Comparison of ENCODE assay signal across 8 mouse cellular contexts in the genomic region with DNA sequence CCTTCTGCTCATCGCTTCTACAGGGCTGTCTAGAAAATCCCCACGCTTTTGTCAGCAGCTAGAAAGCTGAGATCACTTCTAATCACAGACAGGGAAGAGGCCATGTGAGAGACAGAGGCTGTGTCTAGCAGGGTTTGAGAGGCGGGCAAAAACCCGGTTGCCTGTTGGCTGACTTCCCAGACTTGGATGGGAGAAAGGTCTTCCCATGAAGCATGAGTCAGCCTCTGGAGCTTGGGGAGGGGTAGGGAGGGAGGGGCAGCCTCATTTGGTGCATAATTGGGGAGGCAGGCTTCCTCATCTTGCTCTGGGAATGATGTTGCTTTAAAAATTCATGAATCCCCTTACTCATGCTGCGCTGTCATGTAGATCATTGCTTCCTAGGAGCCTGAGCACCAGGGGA. TPM values are rescaled to one million over a fixed set of nuclear protein-coding genes. Genes with fewer than 3 reads are reported as not detected.
DNase-seq lines count a peak whose midpoint lies in the region; ATAC-seq lines count a peak whose summit lies in the region.

No protein-coding gene starts in this region.

- no peak overlapping the region for H3K4me3 ChIP-seq in midbrain, embryonic 14.5 days (replicated peaks; ENCODE audit: low read depth, low read length)
- H3K4me3 ChIP-seq in midbrain, embryonic 11.5 days (ENCODE audit: low read depth, low read length), result no peak overlapping the region
- no peak overlapping the region for H3K4me3 ChIP-seq in heart, embryonic 16.5 days (ENCODE audit: low read length)
- H3K4me3 ChIP-seq in midbrain, embryonic 16.5 days (ENCODE audit: low read depth, low read length), result no peak overlapping the region

- 0 out of 2 replicates have a peak, but pooled peaks cover 14% of the 10 kb centered on the region for H3K4me1 ChIP-seq in midbrain, embryonic 14.5 days (ENCODE audit: control insufficient read depth, insufficient read depth, low read length)
- H3K4me1 ChIP-seq in midbrain, embryonic 11.5 days (ENCODE audit: control insufficient read depth, insufficient read depth, low read length), result no peaks in the 10 kb centered on the region
- H3K4me1 ChIP-seq in heart, embryonic 16.5 days (ENCODE audit: control insufficient read depth, insufficient read depth, low read length), result peaks cover 5% of the 10 kb centered on the region
- H3K4me1 ChIP-seq in midbrain, embryonic 16.5 days (ENCODE audit: control insufficient read depth, insufficient read depth, low read length), result peaks cover 9% of the 10 kb centered on the region

- peak overlapping the region; percentile 60 for H3K27ac ChIP-seq in midbrain, embryonic 14.5 days (replicated peaks; ENCODE audit: low read depth, low read length)
- H3K27ac ChIP-seq in midbrain, embryonic 11.5 days (ENCODE audit: low read depth, low read length), result no peak overlapping the region
- H3K27ac ChIP-seq in heart, embryonic 16.5 days (ENCODE audit: low read length), result no peak overlapping the region
- H3K27ac ChIP-seq in midbrain, embryonic 16.5 days (ENCODE audit: low read length), result peak overlapping the region; percentile 53; the same call in 1 of the 2 replicates

- H3K36me3 ChIP-seq in midbrain, embryonic 14.5 days (ENCODE audit: control insufficient read depth, insufficient read depth, low read length), result no peaks in the 10 kb centered on the region
- no peaks in the 10 kb centered on the region for H3K36me3 ChIP-seq in midbrain, embryonic 11.5 days (ENCODE audit: control insufficient read depth, insufficient read depth, low read length)
- H3K36me3 ChIP-seq in heart, embryonic 16.5 days (ENCODE audit: control insufficient read depth, insufficient read depth), result no peaks in the 10 kb centered on the region
- no peaks in the 10 kb centered on the region for H3K36me3 ChIP-seq in midbrain, embryonic 16.5 days (ENCODE audit: control insufficient read depth, insufficient read depth, low read length)

- peak; percentile 82 for ATAC-seq in midbrain, embryonic 14.5 days (ENCODE audit: low FRiP score, low TSS enrichment)
- ATAC-seq in midbrain, embryonic 11.5 days (ENCODE audit: low FRiP score), result no peak
- ATAC-seq in heart, embryonic 16.5 days (replicated peaks; ENCODE audit: extremely low read depth, insufficient read depth, low FRiP score), result peak; percentile 89
- peak; percentile 87 for ATAC-seq in midbrain, embryonic 16.5 days
- ATAC-seq in CD4-positive, CD25-positive, alpha-beta regulatory T cell, adult 4 months, result no peak

- no peaks in the 10 kb centered on the region for H3K27me3 ChIP-seq in midbrain, embryonic 14.5 days (ENCODE audit: control insufficient read depth, insufficient read depth, low read length)
- no peaks in the 10 kb centered on the region for H3K27me3 ChIP-seq in midbrain, embryonic 11.5 days (ENCODE audit: control insufficient read depth, insufficient read depth, low read length)
- no peaks in the 10 kb centered on the region for H3K27me3 ChIP-seq in heart, embryonic 16.5 days (ENCODE audit: control insufficient read depth, insufficient read depth, low read length)
- no peaks in the 10 kb centered on the region for H3K27me3 ChIP-seq in midbrain, embryonic 16.5 days (ENCODE audit: control insufficient read depth, insufficient read depth, low read depth, low read length)

- peak; percentile 75 for DNase-seq in midbrain, embryonic 14.5 days
- DNase-seq in midbrain, embryonic 11.5 days (ENCODE audit: low spot score, missing footprints), result no peak
- peak; percentile 9 to 12 for DNase-seq in cerebellum, postnatal 36 days
- peak; percentile 67 for DNase-seq in layer of hippocampus, adult 9-11 months
- no peak for DNase-seq in spleen, postnatal 36 days (ENCODE audit: low spot score in 2 of 2)

- no peak overlapping the region for H3K4me2 ChIP-seq in midbrain, embryonic 14.5 days (ENCODE audit: low read length)
- H3K4me2 ChIP-seq in midbrain, embryonic 11.5 days, result no peak overlapping the region
- no peak overlapping the region for H3K4me2 ChIP-seq in heart, embryonic 16.5 days (ENCODE audit: low read depth, low read length)
- no peak overlapping the region for H3K4me2 ChIP-seq in midbrain, embryonic 16.5 days (ENCODE audit: low read length)

- WGBS in midbrain, embryonic 14.5 days, result 58% methylated on average over 5 of the region's 5 CpGs
- WGBS in midbrain, embryonic 11.5 days, result 83% methylated on average over 5 of the region's 5 CpGs
- 26% methylated on average over 5 of the region's 5 CpGs for WGBS in heart, embryonic 16.5 days
- WGBS in midbrain, embryonic 16.5 days, result 43% methylated on average over 5 of the region's 5 CpGs

- no peak overlapping the region for H3K9ac ChIP-seq in midbrain, embryonic 14.5 days (replicated peaks; ENCODE audit: low read length)
- no peak overlapping the region for H3K9ac ChIP-seq in midbrain, embryonic 11.5 days (ENCODE audit: low read length)
- no peak overlapping the region for H3K9ac ChIP-seq in heart, embryonic 16.5 days (ENCODE audit: low read length)
- no peak overlapping the region for H3K9ac ChIP-seq in midbrain, embryonic 16.5 days (ENCODE audit: low read depth, low read length)

- H3K9me3 ChIP-seq in midbrain, embryonic 14.5 days (ENCODE audit: control insufficient read depth, low read length), result no peaks in the 10 kb centered on the region
- H3K9me3 ChIP-seq in midbrain, embryonic 11.5 days (ENCODE audit: control insufficient read depth, low read length), result no peaks in the 10 kb centered on the region
- H3K9me3 ChIP-seq in heart, embryonic 16.5 days (replicated peaks; ENCODE audit: control insufficient read depth, low read length), result no peaks in the 10 kb centered on the region
- H3K9me3 ChIP-seq in midbrain, embryonic 16.5 days (replicated peaks; ENCODE audit: control insufficient read depth, low read length, poor library complexity, severe bottlenecking), result no peaks in the 10 kb centered on the region

RNA-seq across cellular contexts. Expression of a gene that starts 57.0 kb away (rescaled TPM):
- polyA plus RNA-seq in midbrain, embryonic 14.5 days (2014; fragmentation: Nextera tagmentation; extraction: Ambion mirVana), result 11.3 and 11.5 TPM in 2 replicates
- 0.47 and 0.49 TPM in 2 replicates for polyA plus RNA-seq in midbrain, embryonic 11.5 days (2014; fragmentation: Nextera tagmentation; extraction: Ambion mirVana)
- polyA plus RNA-seq in heart, embryonic 16.5 days (2015; fragmentation: Nextera tagmentation; extraction: Ambion mirVana), result 0.59 and 0.77 TPM in 2 replicates
- 13.8 and 16.9 TPM in 2 replicates for polyA plus RNA-seq in midbrain, embryonic 16.5 days (2015; fragmentation: Nextera tagmentation; extraction: Ambion mirVana)
- polyA plus RNA-seq in CD4-positive, CD25-positive, alpha-beta regulatory T cell, adult 4 months (2017; shearing (Covaris generic)), result not detected

Comparison
In these comparisons a context has a peak if more than half of its experiments do, and no peak if none do; other contexts are left out.
1. ATAC-seq: peak in midbrain, embryonic 14.5 days (single experiment), heart, embryonic 16.5 days (single experiment) and midbrain, embryonic 16.5 days (single experiment); none in midbrain, embryonic 11.5 days (single experiment) and CD4-positive, CD25-positive, alpha-beta regulatory T cell, adult 4 months (single experiment).
2. DNase-seq: peak in midbrain, embryonic 14.5 days (single experiment), cerebellum, postnatal 36 days (2 of 2) and layer of hippocampus, adult 9-11 months (single experiment); none in midbrain, embryonic 11.5 days (single experiment) and spleen, postnatal 36 days (0 of 2).
3. H3K27ac ChIP-seq: peak in midbrain, embryonic 14.5 days (single experiment) and midbrain, embryonic 16.5 days (single experiment); none in midbrain, embryonic 11.5 days (single experiment) and heart, embryonic 16.5 days (single experiment).